9 mouse cellular contexts compared by ENCODE assay signal in genomic region chr14:54432078-54432836, GRCm38 (mm10). TPM values are rescaled to one million over a fixed set of nuclear protein-coding genes. Genes with fewer than 3 reads are reported as not detected.
DNase-seq lines count a peak whose midpoint lies in the region; ATAC-seq and TF ChIP-seq lines count a peak whose summit lies in the region.
"Had no signal": no experiment of that assay in that cellular context is flagged by ENCODE, and none has a peak within 500 bp of the region (broad histone marks: within the 10 kb centered on the region; RNA-seq: fewer than 3 reads in every experiment).

No protein-coding gene starts in this region.

- peak overlapping the region; percentile 82 for H3K4me3 ChIP-seq in E14TG2a.4 (replicated peaks; ENCODE audit: low read length)
- peak overlapping the region; percentile 83 for H3K4me3 ChIP-seq in embryonic facial prominence, embryonic 14.5 days (ENCODE audit: low read depth, low read length)
- H3K4me3 ChIP-seq in hindbrain, embryonic 12.5 days: peak overlapping the region; percentile 67
- peak overlapping the region; percentile 55 to 60 for H3K4me3 ChIP-seq in liver, embryonic 14.5 days (ENCODE audit: insufficient read depth in 1 of 2, low read depth in 2 of 2, low read length in 2 of 2)
- H3K4me3 ChIP-seq in neural tube, embryonic 14.5 days (ENCODE audit: low read depth, low read length): peak overlapping the region; percentile 52

- no peak for TF ChIP-seq CTCF in E14TG2a.4 (conservative IDR thresholded peaks at IDR 0.05; ENCODE audit: low read length)
- TF ChIP-seq CTCF in liver, embryonic 14.5 days (IDR thresholded peaks at IDR 0.05; ENCODE audit: low read depth): no peak

- TF ChIP-seq EP300 in liver, embryonic 14.5 days (IDR thresholded peaks at IDR 0.05; ENCODE audit: low read depth): no peak

- H3K9ac ChIP-seq in embryonic facial prominence, embryonic 14.5 days (ENCODE audit: low read depth, low read length): peak overlapping the region; percentile 95
- peak overlapping the region; percentile 86 for H3K9ac ChIP-seq in hindbrain, embryonic 12.5 days
- H3K9ac ChIP-seq in liver, embryonic 14.5 days (replicated peaks): peak overlapping the region; percentile 57
- H3K9ac ChIP-seq in neural tube, embryonic 14.5 days (replicated peaks; ENCODE audit: low read depth, low read length): peak overlapping the region; percentile 77

- H3K4me2 ChIP-seq in embryonic facial prominence, embryonic 14.5 days (ENCODE audit: low read depth, low read length): peak overlapping the region; percentile 79
- peak overlapping the region; percentile 60 for H3K4me2 ChIP-seq in hindbrain, embryonic 12.5 days (replicated peaks)
- peak overlapping the region; percentile 60 for H3K4me2 ChIP-seq in liver, embryonic 14.5 days (ENCODE audit: low read depth)
- H3K4me2 ChIP-seq in neural tube, embryonic 14.5 days (ENCODE audit: low read depth, low read length): peak overlapping the region; percentile 63

- H3K27ac ChIP-seq in embryonic facial prominence, embryonic 14.5 days (replicated peaks; ENCODE audit: low read depth, low read length): peak overlapping the region; percentile 99
- peak overlapping the region; percentile 89 for H3K27ac ChIP-seq in hindbrain, embryonic 12.5 days
- H3K27ac ChIP-seq in liver, embryonic 14.5 days: no peak overlapping the region
- peak overlapping the region; percentile 79 for H3K27ac ChIP-seq in neural tube, embryonic 14.5 days (ENCODE audit: low read depth, low read length)

- peak; percentile 48 to 55 for DNase-seq in adrenal gland, adult 18-20 months (ENCODE audit: low spot score in 2 of 2)
- DNase-seq in adrenal gland, postnatal 4 days (ENCODE audit: low spot score in 2 of 2): no peak
- DNase-seq in embryonic facial prominence, embryonic 14.5 days (ENCODE audit: low spot score): no peak
- no peak for DNase-seq in liver, embryonic 14.5 days (ENCODE audit: low read depth in 3 of 3, low spot score in 3 of 3)
- DNase-seq in left cerebral cortex, adult 18-20 months (ENCODE audit: low spot score in 2 of 2): no peak

- H3K27me3 ChIP-seq in E14TG2a.4 (ENCODE audit: insufficient read depth, low read length): peaks cover 17% of the 10 kb centered on the region
- no peaks in the 10 kb centered on the region for H3K27me3 ChIP-seq in embryonic facial prominence, embryonic 14.5 days (replicated peaks; ENCODE audit: control insufficient read depth, insufficient read depth, low read length)
- peaks cover 14% of the 10 kb centered on the region for H3K27me3 ChIP-seq in hindbrain, embryonic 12.5 days
- H3K27me3 ChIP-seq in liver, embryonic 14.5 days (ENCODE audit: control insufficient read depth, insufficient read depth, low read length): peaks cover 33% of the 10 kb centered on the region
- H3K27me3 ChIP-seq in neural tube, embryonic 14.5 days (ENCODE audit: control insufficient read depth, insufficient read depth, low read length): 0 out of 2 replicates have a peak, but pooled peaks cover 3% of the 10 kb centered on the region
- H3K27me3 ChIP-seq: CH12.LX had no signal

- H3K4me1 ChIP-seq in E14TG2a.4 (replicated peaks; ENCODE audit: low read depth, low read length): peaks cover 74% of the 10 kb centered on the region
- H3K4me1 ChIP-seq in embryonic facial prominence, embryonic 14.5 days (ENCODE audit: control insufficient read depth, insufficient read depth, low read length): peaks cover 30% of the 10 kb centered on the region
- H3K4me1 ChIP-seq in hindbrain, embryonic 12.5 days: peaks cover 48% of the 10 kb centered on the region
- H3K4me1 ChIP-seq in liver, embryonic 14.5 days (replicated peaks; ENCODE audit: control insufficient read depth in 2 of 2, insufficient read depth in 2 of 2, low read length in 1 of 2): peaks cover 5 to 20% of the 10 kb centered on the region in 2 experiments; a peak in 3 of 4 replicates
- peaks cover 12% of the 10 kb centered on the region; the same call in 1 of the 2 replicates for H3K4me1 ChIP-seq in neural tube, embryonic 14.5 days (ENCODE audit: control insufficient read depth, insufficient read depth, low read length)

- H3K36me3 ChIP-seq in E14TG2a.4 (ENCODE audit: insufficient read depth, low read length): peaks cover 40% of the 10 kb centered on the region
- peaks cover 41% of the 10 kb centered on the region for H3K36me3 ChIP-seq in embryonic facial prominence, embryonic 14.5 days (ENCODE audit: control insufficient read depth, insufficient read depth, low read length)
- 0 out of 2 replicates have a peak, but pooled peaks cover 4% of the 10 kb centered on the region for H3K36me3 ChIP-seq in hindbrain, embryonic 12.5 days
- H3K36me3 ChIP-seq in liver, embryonic 14.5 days (replicated peaks; ENCODE audit: control insufficient read depth, insufficient read depth, low read depth): no peaks in the 10 kb centered on the region; the same call in 1 of the 2 replicates
- H3K36me3 ChIP-seq in neural tube, embryonic 14.5 days (ENCODE audit: control insufficient read depth, insufficient read depth, low read length): peaks cover 5% of the 10 kb centered on the region; the same call in 1 of the 2 replicates

- WGBS in embryonic facial prominence, embryonic 14.5 days: under 1% methylated on average over 46 of the region's 54 CpGs
- WGBS in hindbrain, embryonic 12.5 days: 3% methylated on average over 54 of the region's 54 CpGs
- 4% methylated on average over 54 of the region's 54 CpGs for WGBS in liver, embryonic 14.5 days (ENCODE audit: insufficient replicate concordance)
- 4% methylated on average over 54 of the region's 54 CpGs for WGBS in neural tube, embryonic 14.5 days

- ATAC-seq in embryonic facial prominence, embryonic 14.5 days (ENCODE audit: low read depth): peak; percentile 10
- peak; percentile 36 for ATAC-seq in hindbrain, embryonic 12.5 days (ENCODE audit: low FRiP score)
- no peak for ATAC-seq in liver, embryonic 14.5 days (ENCODE audit: insufficient read depth)
- peak; percentile 23 for ATAC-seq in neural tube, embryonic 14.5 days (ENCODE audit: low read depth)

- no peaks in the 10 kb centered on the region for H3K9me3 ChIP-seq in E14TG2a.4 (ENCODE audit: low read length)
- no peaks in the 10 kb centered on the region for H3K9me3 ChIP-seq in embryonic facial prominence, embryonic 14.5 days (ENCODE audit: control insufficient read depth, low read length)
- H3K9me3 ChIP-seq in hindbrain, embryonic 12.5 days (replicated peaks): no peaks in the 10 kb centered on the region
- no peaks in the 10 kb centered on the region for H3K9me3 ChIP-seq in liver, embryonic 14.5 days (ENCODE audit: control insufficient read depth, low read length)
- H3K9me3 ChIP-seq in neural tube, embryonic 14.5 days (ENCODE audit: control insufficient read depth, low read length): no peaks in the 10 kb centered on the region

RNA-seq across cellular contexts. Expression of gene Mmp14, which starts 0.8 kb away (rescaled TPM):
- 10 to 100 TPM; 26.4 to 38.4 TPM for total RNA-seq in adrenal gland, adult 18-20 months (2021)
- total RNA-seq in adrenal gland, postnatal 4 days (2021): 100 to 1,000 TPM; 215 to 216 TPM
- polyA plus RNA-seq in embryonic facial prominence, embryonic 14.5 days (2014; fragmentation: Nextera tagmentation; extraction: Ambion mirVana): 235 and 254 TPM in 2 replicates
- polyA plus RNA-seq in hindbrain, embryonic 12.5 days (2016; fragmentation: Nextera tagmentation; extraction: Ambion mirVana): 113 and 117 TPM in 2 replicates
- 17.7 and 19.0 TPM in 2 replicates for polyA plus RNA-seq in liver, embryonic 14.5 days (2012; rRNA removed)
- polyA plus RNA-seq in liver, embryonic 14.5 days (2014; fragmentation: Nextera tagmentation; extraction: Ambion mirVana): 14.4 and 15.5 TPM in 2 replicates
- polyA plus RNA-seq in neural tube, embryonic 14.5 days (2014; fragmentation: Nextera tagmentation; extraction: Ambion mirVana): 24.7 and 49.0 TPM in 2 replicates
- 10 to 100 TPM; 12.0 to 12.6 TPM for total RNA-seq in left cerebral cortex, adult 18-20 months (2021)

RNA-seq across cellular contexts. Expression of gene Mrpl52, which starts 5.5 kb away (rescaled TPM):
- total RNA-seq in adrenal gland, adult 18-20 months (2021): 100 to 1,000 TPM; 180 to 210 TPM
- total RNA-seq in adrenal gland, postnatal 4 days (2021): 100 to 1,000 TPM; 219 to 235 TPM
- polyA plus RNA-seq in embryonic facial prominence, embryonic 14.5 days (2014; fragmentation: Nextera tagmentation; extraction: Ambion mirVana): 226 and 241 TPM in 2 replicates
- 239 and 255 TPM in 2 replicates for polyA plus RNA-seq in hindbrain, embryonic 12.5 days (2016; fragmentation: Nextera tagmentation; extraction: Ambion mirVana)
- polyA plus RNA-seq in liver, embryonic 14.5 days (2012; rRNA removed): 107 and 177 TPM in 2 replicates
- 218 and 228 TPM in 2 replicates for polyA plus RNA-seq in liver, embryonic 14.5 days (2014; fragmentation: Nextera tagmentation; extraction: Ambion mirVana)
- 258 and 280 TPM in 2 replicates for polyA plus RNA-seq in neural tube, embryonic 14.5 days (2014; fragmentation: Nextera tagmentation; extraction: Ambion mirVana)
- total RNA-seq in left cerebral cortex, adult 18-20 months (2021): 10 to 100 TPM; 89.2 to 93.8 TPM

RNA-seq across cellular contexts. Expression of gene Slc7a7, which starts 14.7 kb away (rescaled TPM):
- total RNA-seq in adrenal gland, adult 18-20 months (2021): 1 to 10 TPM; 3.1 to 4.5 TPM
- total RNA-seq in adrenal gland, postnatal 4 days (2021): 10 to 100 TPM in 1 of 2 experiments, 1 to 10 TPM in 1; 8.0 to 18.2 TPM
- polyA plus RNA-seq in embryonic facial prominence, embryonic 14.5 days (2014; fragmentation: Nextera tagmentation; extraction: Ambion mirVana): 6.3 and 7.7 TPM in 2 replicates
- polyA plus RNA-seq in hindbrain, embryonic 12.5 days (2016; fragmentation: Nextera tagmentation; extraction: Ambion mirVana): 5.1 and 5.2 TPM in 2 replicates
- 7.8 and 8.7 TPM in 2 replicates for polyA plus RNA-seq in liver, embryonic 14.5 days (2012; rRNA removed)
- 4.9 and 6.2 TPM in 2 replicates for polyA plus RNA-seq in liver, embryonic 14.5 days (2014; fragmentation: Nextera tagmentation; extraction: Ambion mirVana)
- 2.6 and 7.1 TPM in 2 replicates for polyA plus RNA-seq in neural tube, embryonic 14.5 days (2014; fragmentation: Nextera tagmentation; extraction: Ambion mirVana)
- total RNA-seq in left cerebral cortex, adult 18-20 months (2021): 1 to 10 TPM; 2.3 to 4.0 TPM

RNA-seq across cellular contexts. Expression of gene Lrp10, which starts 31.7 kb away (rescaled TPM):
- total RNA-seq in adrenal gland, adult 18-20 months (2021): 100 to 1,000 TPM in 1 of 2 experiments, 10 to 100 TPM in 1; 95.4 to 119 TPM
- 10 to 100 TPM; 77.0 to 88.0 TPM for total RNA-seq in adrenal gland, postnatal 4 days (2021)
- polyA plus RNA-seq in embryonic facial prominence, embryonic 14.5 days (2014; fragmentation: Nextera tagmentation; extraction: Ambion mirVana): 41.0 and 43.4 TPM in 2 replicates
- polyA plus RNA-seq in hindbrain, embryonic 12.5 days (2016; fragmentation: Nextera tagmentation; extraction: Ambion mirVana): 34.7 and 36.0 TPM in 2 replicates
- 12.8 and 12.9 TPM in 2 replicates for polyA plus RNA-seq in liver, embryonic 14.5 days (2012; rRNA removed)
- polyA plus RNA-seq in liver, embryonic 14.5 days (2014; fragmentation: Nextera tagmentation; extraction: Ambion mirVana): 11.1 and 17.2 TPM in 2 replicates
- polyA plus RNA-seq in neural tube, embryonic 14.5 days (2014; fragmentation: Nextera tagmentation; extraction: Ambion mirVana): 26.0 and 35.8 TPM in 2 replicates
- 10 to 100 TPM; 21.1 to 22.2 TPM for total RNA-seq in left cerebral cortex, adult 18-20 months (2021)

RNA-seq across cellular contexts. Expression of gene Rem2, which starts 43.6 kb away (rescaled TPM):
- 1 to 10 TPM in 1 of 2 experiments, under 1 TPM in 1; 0.26 to 1.1 TPM for total RNA-seq in adrenal gland, adult 18-20 months (2021)
- total RNA-seq in adrenal gland, postnatal 4 days (2021): 1 to 10 TPM; 1.6 to 2.3 TPM
- 1.7 and 2.1 TPM in 2 replicates for polyA plus RNA-seq in embryonic facial prominence, embryonic 14.5 days (2014; fragmentation: Nextera tagmentation; extraction: Ambion mirVana)
- polyA plus RNA-seq in hindbrain, embryonic 12.5 days (2016; fragmentation: Nextera tagmentation; extraction: Ambion mirVana): 39.3 and 46.1 TPM in 2 replicates
- polyA plus RNA-seq in liver, embryonic 14.5 days (2012; rRNA removed): 0.09 and 0.12 TPM in 2 replicates
- 0.05 TPM in 1 of 2 replicates, not detected in the other for polyA plus RNA-seq in liver, embryonic 14.5 days (2014; fragmentation: Nextera tagmentation; extraction: Ambion mirVana)
- polyA plus RNA-seq in neural tube, embryonic 14.5 days (2014; fragmentation: Nextera tagmentation; extraction: Ambion mirVana): 42.1 and 42.8 TPM in 2 replicates
- 1 to 10 TPM; 4.2 to 7.5 TPM for total RNA-seq in left cerebral cortex, adult 18-20 months (2021)

Comparison
In these comparisons a context has a peak if more than half of its experiments do, and no peak if none do; other contexts are left out.
1. DNase-seq: peak in adrenal gland, adult 18-20 months (2 of 2); none in adrenal gland, postnatal 4 days (0 of 2), embryonic facial prominence, embryonic 14.5 days (single experiment), liver, embryonic 14.5 days (0 of 3) and left cerebral cortex, adult 18-20 months (0 of 2).
2. Peak in every context shown above with its lines, with median percentiles within 50 percentile points of each other: H3K4me3 ChIP-seq, H3K4me2 ChIP-seq and H3K9ac ChIP-seq.